Mouse (Mus musculus): ENCODE data around the gene Eno1. TPM values are rescaled to one million over a fixed set of nuclear protein-coding genes. Genes with fewer than 3 reads are reported as not detected.
"Not testable (repeated sequence)": the region's sequence is repeated elsewhere in the genome, so short reads cannot be mapped to it uniquely, and the experiment has no call there.

The Eno1 gene
- polyA plus RNA-seq, 1 experiment = 96.4 TPM

- Histone ChIP-seq H3K27ac (ENCODE audit: control insufficient read depth, insufficient read depth, low read depth, low read length, poor library complexity) (peak overlapping the region; percentile 54; the same call in 1 of the 2 replicates), H3K4me3 (replicated peaks; ENCODE audit: control insufficient read depth, low read depth, low read length) (peak overlapping the region; percentile 82), H3K4me1 (ENCODE audit: control insufficient read depth, insufficient read depth, low read length) (no peaks in the 10 kb centered on the region; the same call in none of the 2 replicates)
- no peak for TF ChIP-seq CTCF (IDR thresholded peaks at IDR 0.05; ENCODE audit: control insufficient read depth, insufficient read depth, low read length)
- no peak for TF ChIP-seq POLR2A (IDR thresholded peaks at IDR 0.05; ENCODE audit: borderline replicate concordance, control insufficient read depth, low read depth, low read length)
- WGBS = 2% methylated on average over 50 of the region's 50 CpGs
These were observed 45.5 kb downstream of the Eno1 start for GRCm38 (mm10) chr4:150281891-150282630.

DNA sequence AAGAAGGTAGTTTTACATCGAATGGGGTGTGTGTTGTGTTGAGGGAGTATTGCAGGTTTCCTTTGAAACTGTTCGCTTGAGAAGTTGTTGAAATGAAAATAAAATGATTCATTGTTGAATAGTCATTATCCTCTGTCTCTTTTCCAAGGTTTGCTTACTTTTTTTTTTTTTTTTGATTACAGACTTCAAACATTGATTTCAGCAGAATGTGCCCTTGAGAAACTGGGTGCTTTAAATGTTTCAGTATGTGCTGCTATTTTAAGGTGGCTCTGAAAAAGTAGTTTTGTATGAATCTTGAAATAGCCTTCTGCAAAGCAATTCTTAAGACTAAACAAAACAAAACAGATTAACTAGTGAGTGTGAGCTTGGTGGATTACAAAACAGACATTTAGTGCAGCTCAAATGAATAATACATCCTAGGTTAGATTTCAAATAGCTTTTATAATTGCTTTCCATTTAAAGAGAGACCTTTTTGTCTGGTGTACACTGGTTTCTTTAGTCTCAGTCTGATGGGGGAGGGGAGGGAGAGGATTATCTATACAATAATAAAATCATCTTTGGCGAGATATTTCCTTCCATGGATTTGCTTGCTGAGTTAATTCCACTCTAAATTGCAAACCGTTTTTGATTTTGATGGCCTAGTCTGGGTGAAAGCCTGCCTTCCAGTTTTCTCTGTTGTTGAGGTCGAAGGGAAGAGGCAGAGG, 46.3 kb downstream of the Eno1 start:
- 49% methylated on average over 5 of the region's 5 CpGs for WGBS
- Histone ChIP-seq H3K4me1 (ENCODE audit: control insufficient read depth, insufficient read depth, low read length) (no peaks in the 10 kb centered on the region; the same call in none of the 2 replicates), H3K4me3 (replicated peaks; ENCODE audit: control insufficient read depth, low read depth, low read length) (no peak overlapping the region), H3K27ac (ENCODE audit: control insufficient read depth, insufficient read depth, low read depth, low read length, poor library complexity) (no peak overlapping the region)
- TF ChIP-seq CTCF (IDR thresholded peaks at IDR 0.05; ENCODE audit: control insufficient read depth, insufficient read depth, low read length) = no peak
- TF ChIP-seq POLR2A (IDR thresholded peaks at IDR 0.05; ENCODE audit: borderline replicate concordance, control insufficient read depth, low read depth, low read length) = no peak

DNA sequence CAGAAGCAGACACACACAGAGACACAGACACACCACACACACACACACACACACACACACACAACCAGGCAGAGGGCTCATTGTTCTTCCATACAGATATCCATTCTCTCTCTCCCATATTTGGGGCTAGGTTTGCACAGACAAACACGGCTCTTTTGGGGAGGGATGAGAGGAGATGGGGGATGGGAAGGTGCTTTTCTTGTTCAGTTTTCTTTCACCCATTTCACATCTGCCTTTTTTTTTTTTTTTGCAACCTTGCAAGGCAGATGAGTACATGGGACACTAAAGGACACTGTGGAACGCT, 46.8 kb downstream of the Eno1 start:
- no peak overlapping the region for H3K27ac ChIP-seq (ENCODE audit: control insufficient read depth, insufficient read depth, low read depth, low read length, poor library complexity)
- WGBS = 77% methylated on average over 2 of the region's 2 CpGs
- TF ChIP-seq CTCF (IDR thresholded peaks at IDR 0.05; ENCODE audit: control insufficient read depth, insufficient read depth, low read length) = no peak
- no peak for TF ChIP-seq POLR2A (IDR thresholded peaks at IDR 0.05; ENCODE audit: borderline replicate concordance, control insufficient read depth, low read depth, low read length)
- H3K4me3 ChIP-seq (replicated peaks; ENCODE audit: control insufficient read depth, low read depth, low read length) = no peak overlapping the region
- no peaks in the 10 kb centered on the region; the same call in none of the 2 replicates for H3K4me1 ChIP-seq (ENCODE audit: control insufficient read depth, insufficient read depth, low read length)

DNA sequence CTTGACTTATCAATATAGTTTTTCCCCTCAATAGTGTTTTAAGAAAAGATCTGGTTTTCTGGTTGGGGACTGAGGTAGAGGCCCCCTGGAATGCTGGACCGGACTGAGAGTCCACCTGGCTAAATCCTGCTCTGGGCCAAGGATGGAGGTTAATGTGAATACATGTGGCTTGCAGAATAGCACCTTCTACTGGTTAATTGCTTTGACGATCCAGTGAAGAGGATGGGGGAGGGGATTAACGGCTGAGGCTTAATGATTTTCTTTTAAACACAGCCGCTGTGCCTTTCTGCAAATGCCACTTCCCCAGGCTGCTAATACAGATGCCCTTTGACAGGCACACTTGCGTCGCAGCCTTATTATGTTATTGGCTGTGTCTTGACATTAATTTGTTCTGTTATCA, 47.5 kb downstream of the Eno1 start:
- no peaks in the 10 kb centered on the region; the same call in none of the 2 replicates for H3K4me1 ChIP-seq (ENCODE audit: control insufficient read depth, insufficient read depth, low read length)
- no peak overlapping the region for H3K4me3 ChIP-seq (replicated peaks; ENCODE audit: control insufficient read depth, low read depth, low read length)
- 19% methylated on average over 6 of the region's 6 CpGs for WGBS
- TF ChIP-seq CTCF (IDR thresholded peaks at IDR 0.05; ENCODE audit: control insufficient read depth, insufficient read depth, low read length) (no peak), POLR2A (IDR thresholded peaks at IDR 0.05; ENCODE audit: borderline replicate concordance, control insufficient read depth, low read depth, low read length) (no peak)
- no peak overlapping the region for H3K27ac ChIP-seq (ENCODE audit: control insufficient read depth, insufficient read depth, low read depth, low read length, poor library complexity)

GRCm38 (mm10) chr4:150286980-150287379, 50.5 kb downstream of the Eno1 start:
- WGBS = 77% methylated on average over 8 of the region's 8 CpGs
- no peak overlapping the region for H3K4me3 ChIP-seq (replicated peaks; ENCODE audit: control insufficient read depth, low read depth, low read length)
- no peaks in the 10 kb centered on the region; the same call in none of the 2 replicates for H3K4me1 ChIP-seq (ENCODE audit: control insufficient read depth, insufficient read depth, low read length)
- TF ChIP-seq POLR2A (IDR thresholded peaks at IDR 0.05; ENCODE audit: borderline replicate concordance, control insufficient read depth, low read depth, low read length) (no peak), CTCF (IDR thresholded peaks at IDR 0.05; ENCODE audit: control insufficient read depth, insufficient read depth, low read length) (no peak)
- H3K27ac ChIP-seq (ENCODE audit: control insufficient read depth, insufficient read depth, low read depth, low read length, poor library complexity) = no peak overlapping the region

DNA sequence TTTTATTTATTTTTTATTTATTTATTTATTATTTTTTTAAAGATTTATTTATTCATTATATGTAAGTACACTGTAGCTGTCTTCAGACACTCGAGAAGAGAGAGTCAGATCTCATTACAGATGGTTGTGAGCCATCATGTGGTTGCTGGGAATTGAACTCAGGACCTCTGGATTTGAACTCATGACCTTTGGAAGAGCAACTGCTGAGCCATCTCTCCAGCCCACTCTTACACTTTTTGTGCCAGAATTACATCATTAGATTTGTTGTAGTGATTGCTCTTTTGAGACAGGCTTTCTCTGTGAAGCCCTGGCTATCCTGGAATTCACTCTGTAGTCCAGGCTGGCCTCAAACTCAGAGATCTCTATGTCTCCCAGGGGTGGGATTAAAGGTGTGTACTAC, 50.9 kb downstream of the Eno1 start:
- H3K4me1 ChIP-seq (ENCODE audit: control insufficient read depth, insufficient read depth, low read length); H3K4me3 ChIP-seq (replicated peaks; ENCODE audit: control insufficient read depth, low read depth, low read length); H3K27ac ChIP-seq (ENCODE audit: control insufficient read depth, insufficient read depth, low read depth, low read length, poor library complexity): not testable (repeated sequence)
- 66% methylated on average over 1 of the region's 1 CpGs for WGBS

DNA sequence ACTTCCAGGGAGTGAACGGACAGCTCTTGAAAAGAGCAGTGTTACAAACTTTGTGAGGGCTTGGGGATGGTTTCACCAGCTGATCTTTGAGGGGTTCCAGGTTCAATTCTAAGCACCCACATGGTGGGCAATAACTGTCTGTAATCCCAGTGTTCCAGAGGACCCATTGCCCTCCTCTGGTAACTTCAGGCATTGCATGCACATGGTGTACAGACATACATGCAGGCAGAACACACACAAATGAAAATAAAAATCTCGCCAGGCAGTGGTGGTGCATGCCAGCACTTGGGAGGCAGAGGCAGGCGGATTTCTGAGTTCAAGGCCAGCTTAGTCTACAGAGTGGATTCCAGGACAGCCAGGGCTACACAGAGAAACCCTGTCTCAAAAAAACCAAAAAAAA, 55.4 kb downstream of the Eno1 start:
- no peak overlapping the region for H3K27ac ChIP-seq (ENCODE audit: control insufficient read depth, insufficient read depth, low read depth, low read length, poor library complexity)
- 0 out of 2 replicates have a peak, but pooled peaks have one; percentile 10 for TF ChIP-seq CTCF (IDR thresholded peaks at IDR 0.05; ENCODE audit: control insufficient read depth, insufficient read depth, low read length)
- no peak for TF ChIP-seq POLR2A (IDR thresholded peaks at IDR 0.05; ENCODE audit: borderline replicate concordance, control insufficient read depth, low read depth, low read length)
- WGBS = 81% methylated on average over 3 of the region's 3 CpGs
- H3K4me3 ChIP-seq (replicated peaks; ENCODE audit: control insufficient read depth, low read depth, low read length) = no peak overlapping the region
- H3K4me1 ChIP-seq (ENCODE audit: control insufficient read depth, insufficient read depth, low read length) = no peaks in the 10 kb centered on the region

GRCm38 (mm10) chr4:150294870-150295269, 58.3 kb downstream of the Eno1 start:
- no peak for TF ChIP-seq POLR2A (IDR thresholded peaks at IDR 0.05; ENCODE audit: borderline replicate concordance, control insufficient read depth, low read depth, low read length)
- no peak for TF ChIP-seq CTCF (IDR thresholded peaks at IDR 0.05; ENCODE audit: control insufficient read depth, insufficient read depth, low read length)
- WGBS = 85% methylated on average over 7 of the region's 7 CpGs
- H3K4me1 ChIP-seq (ENCODE audit: control insufficient read depth, insufficient read depth, low read length) = no peaks in the 10 kb centered on the region; the same call in 1 of the 2 replicates
- H3K27ac ChIP-seq (ENCODE audit: control insufficient read depth, insufficient read depth, low read depth, low read length, poor library complexity) = no peak overlapping the region
- H3K4me3 ChIP-seq (replicated peaks; ENCODE audit: control insufficient read depth, low read depth, low read length) = no peak overlapping the region

Data from bone marrow, adult 2 months (tissue).